Mouse (Mus musculus): ENCODE data around the gene Camta1.
A peak's percentile ranks its signal among the peaks of the same experiment; 100 is the strongest.

The Camta1 gene

DNA sequence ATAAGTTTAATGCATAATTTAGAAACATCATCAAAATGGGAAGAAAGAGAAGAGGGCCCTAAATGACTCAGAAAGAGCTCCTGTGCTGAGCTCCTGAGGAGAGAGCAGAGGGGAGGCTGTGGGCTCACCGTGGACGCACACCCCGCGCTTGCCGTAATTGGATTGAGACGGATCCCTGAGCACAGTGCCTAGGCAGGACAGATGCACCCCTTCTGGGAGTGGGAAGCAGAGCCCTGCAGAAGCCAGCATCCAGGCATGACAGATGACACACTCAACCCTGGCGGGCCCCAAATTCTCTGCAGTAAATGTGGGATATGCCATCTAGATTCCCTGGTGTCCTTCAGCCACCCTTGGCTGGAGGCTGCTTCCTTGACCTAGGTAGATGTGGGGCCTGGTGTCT lies 654.1 kb downstream of the Camta1 start:
- DNase-seq (ENCODE audit: low spot score in 2 of 2), result no peak

DNA sequence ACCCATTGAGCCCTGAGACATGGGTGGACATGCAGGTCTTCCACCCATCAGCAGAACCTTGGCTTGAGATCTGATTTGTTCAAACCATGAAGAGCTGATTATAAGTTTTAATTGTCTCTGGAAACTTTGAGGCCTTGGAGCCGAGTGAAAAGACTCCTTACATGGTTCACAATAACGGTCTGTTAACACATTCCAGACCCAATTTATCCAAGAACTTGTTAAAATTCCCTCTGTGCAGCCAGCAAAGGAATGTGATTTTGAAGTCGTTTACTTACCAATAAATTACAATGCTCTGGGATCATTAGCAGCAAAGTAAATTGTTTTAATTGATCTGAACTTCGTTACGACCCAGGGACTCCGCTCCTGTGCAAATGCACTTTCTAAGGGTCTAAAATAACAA lies 658.8 kb downstream of the Camta1 start:
- DNase-seq (ENCODE audit: low spot score in 2 of 2), result no peak

DNA sequence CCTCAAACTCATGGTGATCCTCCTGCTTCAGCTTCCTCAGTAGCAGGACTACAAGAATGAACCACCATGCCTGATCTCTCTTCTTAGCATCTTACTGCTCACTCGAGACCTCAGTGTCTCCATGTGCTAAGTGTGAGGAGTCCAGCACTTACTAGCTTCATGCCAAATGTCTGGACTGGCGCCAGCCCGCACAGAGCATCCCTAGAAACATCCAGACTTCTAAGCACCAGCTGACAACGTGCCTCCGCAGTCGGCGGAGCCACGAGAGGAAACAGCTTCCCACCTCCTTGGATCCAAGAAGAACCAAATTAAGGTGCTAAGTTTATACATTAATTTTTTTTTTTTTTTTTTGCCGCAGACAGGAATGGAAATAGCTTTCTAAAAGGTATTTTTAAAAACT lies 661.4 kb downstream of the Camta1 start:
- DNase-seq (ENCODE audit: low spot score in 2 of 2), result no peak

DNA sequence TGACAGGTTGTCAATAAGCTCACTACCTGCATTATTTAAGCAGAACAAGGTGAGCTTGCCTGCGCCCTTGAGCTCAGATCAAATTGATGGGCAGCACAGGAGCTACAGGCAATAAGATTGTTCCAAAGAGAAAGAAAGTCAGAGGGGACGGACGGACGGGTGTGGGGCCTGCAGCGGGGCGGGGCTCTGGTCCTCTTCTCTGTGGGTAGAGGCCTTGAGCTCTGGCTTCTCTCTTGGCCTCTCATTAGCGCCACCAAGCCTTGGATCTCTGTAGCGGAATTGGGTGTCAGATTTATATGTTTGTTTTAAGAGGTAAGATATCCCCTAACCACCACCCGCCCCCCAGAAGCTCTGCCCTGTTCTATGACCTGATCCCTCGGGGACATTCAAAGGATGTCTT lies 666.5 kb downstream of the Camta1 start:
- no peak for DNase-seq (ENCODE audit: low spot score in 2 of 2)

DNA sequence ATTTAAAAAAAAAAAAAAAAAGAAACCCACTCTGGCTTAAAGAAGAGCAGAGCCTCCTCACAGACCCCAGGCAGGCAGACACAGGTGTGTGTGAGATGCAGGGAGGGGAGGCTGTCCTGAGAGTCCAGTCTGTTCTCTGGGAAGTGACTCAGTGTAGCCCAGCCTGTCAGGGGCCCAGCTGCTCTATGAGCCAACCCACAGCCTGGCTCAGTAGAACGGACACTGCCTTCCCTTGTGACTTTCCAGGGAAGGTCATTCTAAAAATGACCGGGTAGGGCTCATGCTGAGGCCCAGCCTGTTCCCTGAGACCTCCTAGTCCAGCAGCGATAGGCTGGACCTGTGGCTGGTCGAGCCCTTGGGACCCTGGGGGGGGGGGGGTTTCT lies 667.0 kb downstream of the Camta1 start:
- no peak for DNase-seq (ENCODE audit: low spot score in 2 of 2)

DNA sequence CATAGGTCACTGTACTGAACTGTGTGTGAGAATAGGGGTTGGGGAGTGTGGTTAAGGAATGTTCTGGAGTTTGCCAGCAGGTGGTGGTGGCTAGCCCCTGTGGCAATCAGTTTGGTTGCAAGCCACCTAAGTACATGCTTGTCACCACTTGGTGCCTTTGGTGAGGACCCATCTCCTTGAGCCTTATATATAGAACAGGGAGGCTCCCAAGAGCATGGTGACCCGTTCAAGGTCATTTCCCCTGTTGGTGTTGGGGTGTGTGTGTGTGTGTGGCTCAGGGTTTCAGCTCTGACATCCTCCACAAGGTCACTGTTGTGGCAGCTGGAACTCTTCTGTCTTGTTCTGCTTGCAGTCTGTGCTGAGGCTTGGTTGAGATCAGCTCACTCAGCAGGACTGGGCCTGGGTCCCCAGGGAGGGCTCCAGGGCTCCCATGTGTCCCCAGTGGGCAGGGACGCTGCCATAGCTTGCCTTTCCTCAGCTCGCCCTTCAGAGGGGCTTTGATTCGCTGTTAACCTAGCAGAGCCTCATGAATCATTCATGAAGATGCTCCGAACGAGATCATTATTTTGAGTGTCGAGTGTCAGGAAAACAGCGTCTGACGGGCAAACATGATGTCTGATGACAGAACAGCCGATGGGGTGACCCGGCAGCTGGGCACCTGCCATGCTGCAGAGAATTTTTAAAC lies 667.5 kb downstream of the Camta1 start:
- no peak for DNase-seq (ENCODE audit: low spot score in 2 of 2)

DNA sequence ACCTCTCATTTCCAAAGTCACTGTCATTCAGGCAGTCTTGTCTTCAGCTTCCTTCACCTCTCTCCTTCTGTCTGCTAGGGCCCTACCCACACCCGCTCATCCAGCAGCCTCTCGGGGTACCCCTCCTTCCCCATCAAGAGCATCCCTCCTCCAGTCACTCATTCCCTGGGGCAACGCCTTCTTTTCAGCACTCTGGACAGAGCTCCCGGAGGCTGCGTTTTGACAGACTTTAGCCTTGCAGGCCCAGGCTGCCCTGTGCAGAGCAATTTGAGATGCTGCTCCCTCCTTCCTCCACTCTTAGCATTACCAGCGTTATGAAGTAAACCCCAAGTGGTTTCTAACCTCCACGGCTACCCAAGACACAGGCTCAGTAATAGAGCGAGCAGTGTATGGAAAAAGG lies 675.2 kb downstream of the Camta1 start:
- DNase-seq (ENCODE audit: low spot score in 2 of 2), result peak in 1 of 2 experiments; percentile 16

DNA sequence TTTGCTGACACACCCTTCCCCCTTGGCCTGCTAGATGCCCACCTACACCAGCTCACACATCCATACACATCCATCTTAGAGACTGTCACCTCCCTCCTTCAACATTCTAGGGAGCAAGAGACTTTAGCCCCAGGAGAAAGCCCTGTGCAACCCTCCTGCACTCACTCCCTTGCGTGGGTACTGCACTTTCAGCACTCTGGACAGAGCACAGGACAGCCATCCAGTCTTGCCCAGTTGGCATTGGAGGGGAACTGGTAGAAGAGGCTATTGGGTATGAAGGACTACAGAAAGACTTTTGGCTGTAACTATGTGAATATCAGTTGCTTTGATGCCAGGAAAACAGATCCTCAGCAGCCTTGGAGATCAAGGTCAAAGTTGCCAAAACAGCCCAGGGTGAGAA lies 675.9 kb downstream of the Camta1 start:
- no peak for DNase-seq (ENCODE audit: low spot score in 2 of 2)

DNA sequence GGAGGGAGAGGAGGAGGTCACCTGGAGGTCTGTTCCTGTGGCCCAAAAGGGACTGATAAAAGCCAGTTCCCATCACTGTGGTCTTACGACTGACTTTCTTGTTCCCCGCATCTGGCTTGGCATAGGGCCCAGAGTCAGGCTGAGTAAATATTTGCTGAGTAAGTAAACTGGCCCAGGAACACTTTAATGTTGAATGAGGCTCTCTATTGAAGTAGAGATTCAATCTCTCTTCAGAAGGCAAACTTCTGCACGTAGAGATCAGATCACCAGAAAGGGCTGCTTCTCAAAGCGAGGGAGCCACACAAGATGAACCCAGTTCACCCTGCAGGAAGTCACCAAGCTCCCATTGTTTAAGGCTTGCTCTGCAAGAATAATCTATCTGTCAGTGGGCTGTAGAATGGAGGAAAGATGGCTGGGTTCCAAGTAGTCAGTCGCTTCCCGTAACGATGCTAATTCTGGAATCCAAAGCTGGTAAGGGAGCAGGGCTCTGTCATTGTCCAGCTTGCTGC lies 681.2 kb downstream of the Camta1 start:
- DNase-seq (ENCODE audit: low spot score in 2 of 2), result no peak

DNA sequence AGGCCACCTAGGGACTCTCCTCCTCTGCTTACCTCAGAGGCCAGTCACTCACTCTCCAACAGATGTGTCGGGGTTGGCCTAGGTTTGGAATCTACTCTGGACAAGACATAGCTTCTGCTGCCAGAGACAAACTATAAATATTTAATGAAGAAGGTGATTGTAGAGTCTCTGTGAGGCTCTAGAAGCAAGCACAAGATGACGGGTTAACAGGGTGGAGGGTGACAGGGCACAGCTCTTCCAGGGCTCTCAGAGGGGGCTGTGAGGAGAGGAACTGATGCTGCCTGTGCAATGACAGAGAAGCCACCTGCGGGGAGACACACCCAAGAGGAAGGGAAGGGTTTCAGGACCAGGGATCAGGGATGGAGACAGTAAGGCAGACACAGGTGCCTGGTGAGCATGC lies 682.0 kb downstream of the Camta1 start:
- no peak for DNase-seq (ENCODE audit: low spot score in 2 of 2)

DNA sequence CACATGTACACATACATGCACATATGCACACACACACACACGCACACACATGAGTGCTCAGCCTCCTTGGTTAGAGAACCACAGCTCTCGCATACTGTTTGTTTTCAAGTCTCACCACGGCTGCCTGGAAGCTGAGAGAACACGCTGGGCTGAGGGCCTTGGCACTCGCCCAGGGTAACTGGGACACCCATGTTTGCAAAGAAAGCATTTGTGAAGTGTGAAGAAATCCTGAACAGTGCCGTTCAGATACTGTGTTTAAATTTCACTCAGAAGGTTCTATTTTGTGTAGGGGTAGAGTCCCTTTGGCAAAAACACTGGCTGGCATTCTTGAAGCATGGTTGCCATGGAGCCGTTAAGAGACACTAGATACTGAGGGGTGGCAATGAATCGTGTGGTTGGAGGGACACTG lies 682.7 kb downstream of the Camta1 start:
- no peak for DNase-seq (ENCODE audit: low spot score in 2 of 2)

DNA sequence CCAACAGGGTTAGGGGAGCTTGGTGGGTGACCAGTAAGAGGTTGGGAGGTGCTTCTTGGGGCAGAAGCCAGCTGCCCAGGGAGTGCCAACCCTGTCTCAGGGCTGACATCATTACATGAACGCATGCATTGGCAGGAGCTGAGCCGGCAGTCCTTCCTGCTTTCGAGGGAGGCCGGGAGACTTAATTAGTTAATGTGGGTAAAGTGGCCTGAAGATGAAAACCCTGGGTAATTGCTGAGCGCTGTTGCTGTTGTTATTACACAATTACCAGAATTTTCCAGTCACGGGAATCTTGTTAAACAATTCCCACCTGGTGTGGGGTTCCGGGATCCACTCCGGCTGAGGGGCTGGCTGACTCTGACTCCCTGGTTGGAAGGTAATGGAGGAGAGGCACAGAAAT lies 689.1 kb downstream of the Camta1 start:
- no peak for DNase-seq (ENCODE audit: low spot score in 2 of 2)

DNA sequence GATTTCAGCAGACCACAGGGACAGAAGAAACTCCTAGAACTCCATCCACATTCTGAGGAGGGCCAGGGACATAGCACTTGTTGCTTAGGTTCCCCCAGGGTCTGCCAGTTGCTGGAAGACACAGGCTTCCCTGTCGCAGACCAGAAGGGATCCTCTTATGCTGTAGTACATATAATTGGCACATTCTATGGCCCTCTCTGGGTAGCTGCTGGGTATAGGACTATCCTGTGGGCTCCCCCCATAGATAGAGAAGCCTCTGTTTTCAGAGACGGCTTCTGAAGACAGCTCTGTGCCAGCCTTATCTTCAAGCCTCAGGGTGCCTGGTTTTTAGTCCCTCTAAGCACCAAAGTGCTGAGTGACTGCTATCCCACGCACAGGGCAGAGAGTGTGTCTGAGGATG lies 690.6 kb downstream of the Camta1 start:
- DNase-seq (ENCODE audit: low spot score in 2 of 2), result no peak

DNA sequence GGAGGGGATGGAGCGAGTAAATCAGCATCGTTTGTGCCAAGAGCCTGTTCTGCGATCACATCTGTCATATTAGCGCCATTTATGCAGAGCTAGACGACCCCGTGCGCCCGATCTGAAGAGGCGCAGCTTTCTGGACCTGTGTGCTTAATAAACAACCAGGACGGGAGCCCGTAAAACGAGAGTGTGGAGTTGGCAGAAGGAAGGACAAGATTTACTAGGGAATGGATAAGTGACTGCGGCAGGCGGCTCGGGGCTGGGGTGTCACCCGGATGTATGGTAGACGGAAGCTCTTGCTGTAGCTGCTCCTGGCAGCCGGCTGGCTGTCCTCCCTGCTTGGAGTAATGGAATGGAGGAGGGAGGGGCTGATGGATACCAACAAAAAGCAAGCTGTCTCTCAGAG lies 691.0 kb downstream of the Camta1 start:
- DNase-seq (ENCODE audit: low spot score in 2 of 2), result no peak

DNA sequence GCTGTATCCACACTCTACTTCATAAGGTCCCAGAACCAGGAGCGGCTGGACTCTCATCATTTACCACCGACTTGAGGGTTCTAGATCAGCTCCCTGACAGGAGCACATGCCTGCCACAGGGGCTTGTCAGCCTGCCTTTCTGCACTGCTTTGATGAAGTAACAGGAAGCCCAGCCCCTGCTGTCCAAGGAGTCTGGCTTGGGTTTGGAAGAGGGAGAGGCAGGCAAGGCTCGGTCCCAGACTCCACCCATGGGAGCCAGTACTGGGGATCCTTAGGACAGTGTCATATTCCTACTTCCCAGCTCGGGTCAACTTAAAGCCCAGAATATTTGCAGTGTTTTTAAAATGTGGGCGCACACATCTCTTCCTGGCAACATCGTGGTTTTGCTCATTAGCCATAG lies 694.7 kb downstream of the Camta1 start:
- no peak for DNase-seq (ENCODE audit: low spot score in 2 of 2)

DNA sequence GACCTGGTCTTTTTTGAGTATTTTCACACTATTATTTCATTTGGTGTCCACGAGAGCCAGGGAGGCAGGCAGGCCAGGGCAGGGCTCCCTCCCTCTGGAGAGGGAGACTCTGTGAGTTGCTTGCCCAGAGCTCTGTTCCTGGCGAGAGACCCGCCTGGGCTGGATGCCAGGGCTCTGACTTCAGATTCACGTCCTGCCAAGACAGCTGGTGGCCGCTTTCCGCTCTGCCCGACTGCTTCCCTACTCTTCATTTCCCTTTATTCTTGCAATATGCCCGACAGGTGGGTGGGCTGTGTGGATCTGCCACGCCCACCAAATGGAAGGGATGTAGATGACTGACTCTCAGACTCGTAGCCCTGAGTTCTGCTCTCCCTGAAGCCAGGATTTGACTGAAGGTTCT lies 696.1 kb downstream of the Camta1 start:
- DNase-seq (ENCODE audit: low spot score in 2 of 2), result peak in 1 of 2 experiments; percentile 13

DNA sequence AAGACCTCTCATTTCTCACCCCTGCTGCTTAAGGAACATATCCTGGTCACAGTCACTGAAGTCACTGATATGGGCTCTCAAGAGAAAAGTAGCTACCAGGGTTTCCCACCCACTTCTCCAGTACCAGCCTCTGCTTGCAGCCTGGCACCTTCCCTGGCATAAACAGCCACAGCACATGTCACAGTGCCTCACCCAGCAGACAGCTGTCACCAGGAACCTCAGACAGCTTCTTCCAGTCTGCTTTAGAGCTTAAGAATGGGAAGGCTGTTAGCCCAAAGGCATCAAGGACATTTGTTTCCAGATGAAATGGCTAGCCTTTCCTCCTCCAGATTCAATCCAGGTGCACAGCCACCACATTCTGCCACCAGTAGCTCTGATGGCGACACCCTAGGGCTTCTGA lies 697.4 kb downstream of the Camta1 start:
- no peak for DNase-seq (ENCODE audit: low spot score in 2 of 2)

DNA sequence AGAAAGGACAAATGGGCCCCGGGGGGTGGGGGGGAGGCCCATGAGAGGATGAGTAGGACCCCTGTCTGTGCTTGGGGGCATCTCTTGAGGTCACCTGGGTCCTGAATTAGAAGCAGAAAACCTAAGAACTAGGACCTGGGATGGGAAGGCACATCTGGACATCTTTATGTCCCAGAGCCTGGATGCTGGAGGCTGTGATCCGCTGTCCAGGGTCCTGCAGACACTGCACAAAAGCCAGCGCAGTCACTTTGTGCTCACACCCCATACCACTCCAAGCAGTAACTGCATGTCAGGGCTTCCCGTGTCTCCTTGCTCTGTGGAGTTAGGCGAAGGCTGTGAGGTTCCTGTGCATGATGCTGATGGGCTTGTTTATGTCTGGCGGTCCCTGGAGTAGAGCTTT lies 699.8 kb downstream of the Camta1 start:
- no peak for DNase-seq (ENCODE audit: low spot score in 2 of 2)

DNA sequence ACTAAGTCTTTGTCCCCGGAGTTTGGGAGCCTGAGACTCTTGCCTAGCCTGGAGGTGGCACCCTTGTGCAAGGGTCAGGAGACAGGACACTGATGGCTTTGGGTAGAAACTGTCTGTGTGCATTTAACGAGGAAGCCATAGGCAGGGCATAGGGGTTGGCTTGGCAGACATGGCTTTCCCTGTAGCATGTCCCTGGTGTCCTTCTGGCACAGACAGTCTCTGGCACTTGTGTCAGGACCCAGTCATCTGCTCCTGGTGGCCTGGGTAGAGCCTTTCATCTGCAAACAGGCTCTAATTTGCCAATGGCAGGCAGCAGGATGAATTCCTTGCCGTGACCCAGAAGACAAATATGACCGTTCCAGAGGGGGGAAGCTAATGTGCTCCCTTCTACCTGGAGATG lies 700.7 kb downstream of the Camta1 start:
- DNase-seq (ENCODE audit: low spot score in 2 of 2), result no peak

DNA sequence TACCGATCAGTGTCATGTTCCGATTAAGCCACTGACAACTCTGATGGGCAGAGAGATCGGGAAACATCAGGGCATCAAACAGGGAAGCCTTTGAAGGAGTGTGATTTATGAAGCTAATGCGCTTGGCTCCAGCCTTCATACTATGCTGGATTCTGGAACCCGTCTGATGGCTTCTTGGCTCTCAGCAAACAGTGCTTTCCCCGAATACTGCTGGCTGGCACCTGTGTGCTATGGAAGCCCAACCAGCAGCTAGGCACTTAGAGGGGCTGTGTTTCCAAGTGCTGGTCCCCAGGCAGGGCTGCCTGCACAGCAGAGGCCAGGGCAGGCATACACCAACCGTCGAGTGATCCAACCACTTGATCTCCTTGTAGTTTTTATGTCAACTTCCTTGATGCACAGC lies 701.2 kb downstream of the Camta1 start:
- no peak for DNase-seq (ENCODE audit: low spot score in 2 of 2)

DNA sequence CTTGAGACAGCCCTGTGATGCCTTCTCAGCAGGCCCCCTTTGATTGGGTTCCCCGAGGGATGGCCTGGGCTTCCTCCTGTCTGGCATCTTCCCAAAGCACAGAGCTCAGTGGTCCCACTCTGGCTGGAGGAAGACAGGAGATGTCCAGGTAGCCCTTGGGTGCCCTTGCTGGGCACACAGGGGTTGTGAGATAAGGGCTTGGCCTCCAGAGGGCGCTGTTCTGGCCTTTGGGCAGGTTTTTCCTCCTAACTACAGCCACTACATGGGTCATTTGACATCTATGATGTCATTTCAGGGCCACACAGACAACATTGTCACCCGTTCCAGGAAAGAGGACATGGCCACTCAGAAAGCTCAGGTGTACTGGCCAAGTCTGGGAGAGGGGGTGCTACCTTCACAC lies 703.4 kb downstream of the Camta1 start:
- DNase-seq (ENCODE audit: low spot score in 2 of 2), result no peak

DNA sequence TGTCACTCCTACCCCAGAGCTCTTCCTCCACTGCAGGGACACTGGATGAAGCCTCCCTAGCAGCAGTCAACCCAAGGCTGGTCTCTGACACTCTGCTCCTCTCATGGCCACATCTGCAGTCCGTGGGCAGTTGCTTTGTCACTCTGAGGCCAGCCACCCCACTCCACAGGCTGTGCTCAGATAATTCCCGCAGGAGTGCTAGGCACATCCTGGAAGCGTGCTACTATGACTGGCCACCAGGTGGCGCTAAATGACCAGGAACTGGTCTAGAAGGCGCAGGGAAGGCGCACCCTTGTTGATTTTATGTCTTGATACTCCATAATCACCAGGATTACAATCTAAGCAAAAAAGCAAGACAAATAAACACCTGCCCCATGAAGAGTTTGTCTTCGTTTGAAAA lies 704.8 kb downstream of the Camta1 start:
- peak in 1 of 2 experiments; percentile 42 for DNase-seq (ENCODE audit: low spot score in 2 of 2)

DNA sequence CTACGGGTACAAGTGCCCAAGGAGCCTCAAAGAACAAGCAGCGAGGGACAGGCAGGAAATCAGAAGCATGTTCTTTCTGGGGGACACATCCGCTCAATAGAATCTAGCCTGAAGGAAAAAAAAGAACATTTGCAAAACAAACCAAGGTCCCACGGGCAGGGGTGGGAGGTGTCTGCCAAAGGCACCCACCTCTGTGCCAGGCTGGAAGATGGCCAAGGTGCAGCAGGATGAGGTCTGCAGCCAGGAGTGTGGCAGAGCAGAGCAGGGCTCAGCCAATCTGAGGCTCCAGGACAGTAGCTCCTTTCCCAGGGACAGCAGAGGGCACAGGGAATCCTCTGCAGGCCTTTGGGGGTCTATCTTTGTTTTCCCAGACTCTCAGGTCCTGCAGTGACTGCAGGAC lies 706.1 kb downstream of the Camta1 start:
- no peak for DNase-seq (ENCODE audit: low spot score in 2 of 2)

DNA sequence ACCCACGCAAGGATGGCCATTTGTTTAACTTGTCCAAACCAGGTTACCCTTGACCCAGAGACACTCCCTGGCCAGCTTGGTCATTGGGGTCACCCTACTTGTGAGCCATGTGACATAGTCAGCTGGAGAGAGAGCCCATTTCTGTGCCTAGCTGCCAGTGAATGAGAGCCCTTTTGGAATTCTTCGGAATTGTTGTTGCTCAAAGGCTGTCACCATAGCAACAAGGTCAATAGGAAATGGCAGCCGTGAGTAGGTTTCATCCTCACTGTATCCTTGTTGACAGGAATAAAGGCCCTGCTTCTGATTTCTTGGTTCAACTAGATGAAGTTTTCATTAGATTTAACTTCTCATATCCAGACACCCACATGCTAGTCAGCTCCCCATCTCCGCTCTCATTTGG lies 707.4 kb downstream of the Camta1 start:
- DNase-seq (ENCODE audit: low spot score in 2 of 2), result no peak

All from spleen, postnatal 14 days (tissue).